Mouse (Mus musculus) G1E (cell line): ENCODE measurements around the gene Timp3.

ENCODE experiments used
- CTCF ChIP-seq: IDR thresholded peaks from 2 replicates; pipeline ENCODE4 v1.5.1; 2012; ENCODE audit warnings: low read depth, low read length, inconsistent platforms, mixed read lengths
- GATA1 ChIP-seq: IDR thresholded peaks from 2 replicates; pipeline ENCODE4 v1.6.1; 2012; ENCODE audit warnings: borderline replicate concordance, low read length, inconsistent platforms, mixed read lengths

GRCm38 (mm10) chr10:86301117-86301490 is 932 bp downstream of the Timp3 start:
- no peak for TF ChIP-seq GATA1
- TF ChIP-seq CTCF, result no peak
